Mouse (Mus musculus): ENCODE measurements around the gene Actr2. TPM values are rescaled to one million over a fixed set of nuclear protein-coding genes. Genes with fewer than 3 reads are reported as not detected.
"Not testable (repeated sequence)": the region's sequence is repeated elsewhere in the genome, so short reads cannot be mapped to it uniquely, and the experiment has no call there.

The Actr2 gene
- total RNA-seq (2021): 100 to 1,000 TPM; 283 to 291 TPM

DNA sequence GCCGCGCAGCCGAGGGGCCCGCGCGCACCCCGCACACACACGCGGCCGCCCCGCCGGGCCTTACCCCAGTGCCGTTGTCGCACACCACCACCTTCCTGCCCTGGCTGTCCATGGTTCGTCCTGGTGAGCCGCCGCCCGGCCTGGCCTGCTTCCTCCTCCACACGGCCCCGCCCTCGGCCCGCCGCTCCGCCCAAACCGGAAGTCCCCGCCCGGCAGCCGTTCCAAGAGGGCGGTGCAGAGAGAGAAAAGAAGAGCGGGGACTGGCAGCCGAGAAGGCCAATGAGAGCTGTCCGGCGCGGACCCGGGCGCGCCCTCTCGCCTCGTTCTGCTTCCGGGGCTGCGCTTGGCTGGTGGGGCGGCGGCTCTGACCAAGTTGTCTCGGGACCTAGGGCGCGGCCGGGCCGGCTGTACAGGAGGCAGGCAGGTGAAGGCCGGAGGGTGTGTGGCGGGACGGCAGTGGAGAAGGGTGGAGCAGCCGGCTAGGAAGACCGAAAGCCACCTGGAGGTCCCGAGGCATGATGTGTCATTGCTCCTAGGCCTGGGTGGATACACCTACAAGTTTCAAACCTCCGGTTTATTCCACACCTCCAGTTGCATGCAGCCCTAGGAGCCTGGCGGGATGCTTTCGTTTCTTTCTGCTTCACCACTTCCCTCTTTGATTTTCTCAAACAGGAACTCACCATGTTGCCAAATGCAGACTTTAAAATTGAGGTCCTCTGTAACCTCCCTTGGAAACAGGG, at the start of gene Actr2:
TSS of gene Actr2 (minus strand) at position 173 of the 740 bp plus-strand sequence.
- intact Hi-C loops (cut with DNase I): loop anchor here (1.0 kb wide), 1 partner anchor 12 kb away; no protein-coding TSS in a partner anchor
- DNase-seq: peak; percentile 98

DNA sequence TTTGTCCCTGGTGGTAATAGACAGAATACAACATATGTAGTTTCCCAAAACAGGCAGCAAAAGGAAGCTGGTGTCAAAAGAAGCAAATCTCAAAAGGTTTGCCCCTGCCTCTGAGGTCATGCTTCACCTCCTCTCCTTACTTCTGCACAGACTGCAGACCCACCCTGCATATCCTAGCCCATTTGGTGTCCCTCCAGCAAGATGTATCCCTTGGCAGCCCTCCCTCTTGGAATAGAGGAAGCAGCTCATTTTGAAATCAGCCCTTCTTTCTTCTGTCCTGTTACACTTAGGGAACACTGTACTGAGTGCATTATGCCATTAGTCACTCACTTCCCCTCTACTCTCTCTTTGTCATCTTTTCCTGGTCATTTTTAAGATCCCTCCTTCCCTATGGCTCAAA, 46.2 kb upstream of the Actr2 start:
- DNase-seq: no peak
- intact Hi-C loops (cut with DNase I): no loop called here

DNA sequence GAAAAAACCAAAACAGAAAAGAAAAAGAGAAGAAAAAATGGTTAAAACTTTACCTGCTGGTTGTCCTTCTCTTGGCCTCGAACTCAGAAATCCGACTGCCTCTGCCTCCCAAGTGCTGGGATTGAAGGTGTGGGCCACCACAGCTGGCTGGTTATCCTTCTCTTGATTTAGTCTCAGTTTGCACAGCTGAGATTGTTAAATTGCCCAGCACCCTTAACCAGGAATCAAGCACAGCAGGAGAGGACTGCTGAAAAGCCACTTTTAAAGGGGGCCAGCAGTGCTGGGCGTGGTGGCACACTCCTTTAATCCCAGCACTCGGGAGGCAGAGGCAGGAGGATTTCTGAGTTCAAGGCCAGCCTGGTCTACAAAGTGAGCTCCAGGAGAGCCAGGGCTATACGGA, 40.8 kb upstream of the Actr2 start:
- intact Hi-C loops (cut with DNase I); DNase-seq: not testable (repeated sequence)

DNA sequence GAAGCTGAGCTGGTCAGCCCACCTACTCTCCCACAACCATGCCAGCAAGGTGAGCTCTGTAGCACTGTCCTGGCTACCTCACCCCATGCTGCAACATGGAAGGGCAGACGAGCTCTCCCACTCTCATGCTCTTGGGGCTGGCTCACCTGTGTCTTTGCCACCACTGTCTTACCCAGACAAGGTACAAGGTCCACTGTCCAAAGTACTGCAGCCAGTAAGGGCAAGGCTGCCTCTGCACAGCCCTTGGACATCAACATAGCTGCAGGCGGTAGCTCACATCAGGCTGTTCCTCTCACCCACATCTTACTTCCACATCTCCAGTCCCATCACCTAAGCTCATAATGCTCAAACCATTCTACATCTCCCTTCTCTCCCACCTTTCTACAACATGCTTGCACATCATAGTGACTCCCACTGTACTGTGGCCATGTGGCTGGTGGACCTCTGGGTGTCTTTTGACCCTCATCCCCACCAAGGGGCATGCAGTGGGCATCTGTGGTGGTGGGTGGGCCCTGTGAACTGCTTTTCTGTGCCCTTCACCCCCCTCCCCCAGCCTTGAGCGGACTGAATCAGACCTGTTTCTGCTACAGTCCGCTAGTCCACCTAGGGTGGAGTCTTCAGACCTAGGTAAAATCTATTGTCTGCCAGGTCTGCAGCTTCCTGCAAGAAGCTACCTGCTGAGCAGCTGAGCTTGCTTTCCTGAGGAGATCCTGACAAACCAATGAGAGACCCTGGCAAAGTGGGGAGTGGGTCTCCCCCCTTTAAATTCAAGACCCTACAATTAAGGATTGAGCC, 39.6 kb upstream of the Actr2 start:
- intact Hi-C loops (cut with DNase I): no loop called here
- no peak for DNase-seq

DNA sequence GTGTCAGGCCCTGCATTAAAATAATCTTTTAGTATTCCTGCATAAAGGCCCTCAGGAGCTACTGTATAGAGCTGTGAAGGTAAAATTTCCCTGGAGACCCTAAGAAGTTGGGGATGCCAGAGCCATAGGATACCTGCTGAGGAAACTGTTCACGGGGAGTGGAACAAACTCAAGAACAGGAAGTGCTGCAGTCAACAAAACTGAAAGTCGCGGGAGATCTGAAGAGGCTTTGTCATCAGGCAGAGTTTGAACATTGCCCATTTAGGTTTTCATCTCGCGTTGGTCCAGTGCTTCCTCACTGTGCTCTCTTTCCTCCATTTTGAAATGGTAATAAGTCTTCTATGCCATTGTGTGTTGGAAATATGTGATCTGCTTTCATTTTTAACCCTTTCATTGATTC, 38.6 kb upstream of the Actr2 start:
- intact Hi-C loops (cut with DNase I): no loop called here
- no peak for DNase-seq

DNA sequence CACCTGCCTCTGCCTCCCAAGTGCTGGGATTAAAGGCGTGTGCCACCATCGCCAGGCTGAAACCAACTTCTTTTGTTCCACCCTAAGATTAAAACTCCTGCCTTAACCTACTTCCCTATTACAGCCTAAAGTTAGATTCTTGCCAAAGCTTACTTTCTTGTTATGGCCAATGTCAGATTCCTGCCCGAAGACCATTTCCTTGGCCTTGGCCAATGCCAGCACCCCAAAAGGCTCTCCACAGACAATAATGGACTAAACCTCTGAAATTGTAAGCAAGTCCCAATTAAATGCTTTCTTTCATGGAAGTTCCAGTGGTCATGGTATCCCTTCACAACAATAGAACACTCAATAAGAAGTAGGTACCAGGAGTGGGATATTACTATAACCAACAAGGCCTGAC, 37.2 kb upstream of the Actr2 start:
- intact Hi-C loops (cut with DNase I): no loop called here
- no peak for DNase-seq

DNA sequence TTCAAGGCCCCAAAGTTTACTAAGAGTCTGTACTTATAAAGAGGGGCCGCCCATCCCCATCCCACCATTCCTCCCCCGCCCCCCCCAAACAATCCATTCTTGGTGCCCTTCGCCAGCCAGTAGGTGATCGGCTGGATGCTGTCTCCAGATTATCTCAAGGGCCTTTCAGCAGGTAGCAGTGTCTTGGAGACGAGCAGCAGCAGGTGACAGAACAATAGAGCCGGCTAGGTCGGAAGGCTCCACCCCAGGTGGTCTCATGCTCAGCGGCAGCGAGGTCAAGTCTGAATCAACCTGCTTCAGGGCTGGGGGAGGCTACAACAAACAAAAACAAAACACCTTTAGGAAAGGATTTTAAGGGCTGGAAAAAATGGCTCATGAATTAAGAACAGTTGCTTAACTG, 32.7 kb upstream of the Actr2 start:
- intact Hi-C loops (cut with DNase I): no loop called here

DNA sequence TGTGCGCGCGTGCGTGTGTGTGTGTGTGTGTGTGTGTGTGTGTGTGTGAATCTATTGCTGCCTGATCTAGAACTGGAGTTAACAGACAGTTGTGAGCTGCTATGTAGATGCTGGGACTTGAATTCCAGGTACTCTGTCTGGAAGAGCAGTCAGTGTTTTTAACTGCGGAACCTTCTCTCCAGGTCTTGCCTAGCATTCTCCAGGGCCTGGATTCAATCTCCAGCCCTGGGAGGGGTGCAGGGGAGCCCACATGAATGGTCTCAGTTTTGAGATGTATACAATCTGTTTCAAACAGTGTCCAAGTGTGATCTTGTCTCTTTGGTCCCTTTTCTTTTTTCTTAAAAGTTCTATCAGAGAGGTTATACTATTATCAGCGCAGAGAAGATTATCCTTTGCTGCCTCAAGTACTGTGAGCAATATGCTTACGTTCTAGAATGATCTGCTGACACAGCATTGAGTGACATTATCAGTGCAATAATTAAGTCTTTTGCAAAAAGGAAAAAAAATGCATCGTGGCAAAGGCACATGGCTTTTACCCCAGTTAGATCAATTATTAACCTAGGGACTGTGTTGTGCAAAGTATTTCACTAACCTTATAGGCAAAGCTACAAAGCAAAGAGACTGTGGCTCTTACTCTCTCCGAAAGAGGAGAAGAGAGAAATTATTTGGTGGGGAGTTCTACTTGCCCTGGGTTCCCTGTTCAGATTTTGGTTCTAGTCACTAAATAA, 32.0 kb upstream of the Actr2 start:
- DNase-seq: no peak
- intact Hi-C loops (cut with DNase I): no loop called here

More for the DNA sequence above, 32.7 kb upstream of the Actr2 start:
- DNase-seq: no peak

DNA sequence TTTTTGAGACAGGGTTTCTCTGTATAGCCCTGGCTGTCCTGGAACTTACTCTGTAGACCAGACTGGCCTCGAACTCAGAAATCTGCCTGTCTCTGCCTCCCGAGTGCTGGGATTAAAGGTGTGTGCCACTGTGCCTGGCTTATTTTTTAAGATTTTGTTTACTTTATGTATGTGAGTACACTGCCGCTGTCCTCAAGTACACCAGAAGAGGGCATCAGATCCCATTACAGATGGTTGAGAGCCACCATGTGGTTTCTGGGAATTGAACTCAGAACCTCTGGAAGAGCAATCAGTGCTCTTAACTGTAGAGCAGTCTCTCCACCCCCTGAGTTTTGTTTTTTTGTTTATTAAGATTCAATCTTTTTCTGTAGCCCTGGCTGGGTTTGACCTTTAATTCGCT, 31.0 kb upstream of the Actr2 start:
- DNase-seq; intact Hi-C loops (cut with DNase I): not testable (repeated sequence)

DNA sequence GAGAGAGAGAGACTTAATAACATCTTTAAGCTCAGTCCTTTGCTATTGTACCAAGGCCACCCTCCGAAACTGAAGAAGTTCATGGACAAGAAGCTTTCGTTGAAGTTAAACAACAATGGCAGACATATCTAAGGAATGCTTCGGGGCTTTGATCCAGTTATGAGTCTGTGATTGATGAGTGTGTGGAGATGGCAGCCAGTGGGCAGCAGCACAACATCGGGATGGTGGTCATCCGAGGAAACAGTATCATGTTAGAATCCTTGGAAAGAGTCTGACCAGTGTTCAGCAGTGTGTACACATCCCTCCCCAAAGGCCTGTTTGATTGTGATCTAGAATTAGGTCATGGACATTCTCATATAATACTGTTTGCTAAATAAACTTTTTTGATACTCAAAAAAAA, 29.8 kb upstream of the Actr2 start:
- intact Hi-C loops (cut with DNase I): no loop called here
- DNase-seq: no peak

DNA sequence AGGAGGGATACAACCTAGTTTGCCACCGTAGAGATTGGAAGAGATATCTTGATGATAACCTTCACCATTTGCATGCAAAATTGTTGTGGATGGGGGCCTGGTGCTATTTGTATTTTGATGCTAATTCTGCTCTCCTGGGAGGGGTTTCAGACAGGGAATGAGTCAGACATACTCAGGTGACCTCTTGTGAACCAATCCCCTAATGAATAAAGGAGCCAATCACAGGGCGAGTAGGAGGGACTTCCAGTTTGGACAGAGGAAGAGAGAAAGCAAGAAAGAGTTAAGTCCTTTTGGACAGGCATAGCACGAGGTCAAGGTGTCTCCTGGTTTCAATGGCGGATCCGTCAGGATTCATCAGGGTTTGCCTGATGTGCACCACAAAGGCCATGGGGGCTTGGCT, 27.6 kb upstream of the Actr2 start:
- intact Hi-C loops (cut with DNase I): no loop called here
- DNase-seq: no peak

DNA sequence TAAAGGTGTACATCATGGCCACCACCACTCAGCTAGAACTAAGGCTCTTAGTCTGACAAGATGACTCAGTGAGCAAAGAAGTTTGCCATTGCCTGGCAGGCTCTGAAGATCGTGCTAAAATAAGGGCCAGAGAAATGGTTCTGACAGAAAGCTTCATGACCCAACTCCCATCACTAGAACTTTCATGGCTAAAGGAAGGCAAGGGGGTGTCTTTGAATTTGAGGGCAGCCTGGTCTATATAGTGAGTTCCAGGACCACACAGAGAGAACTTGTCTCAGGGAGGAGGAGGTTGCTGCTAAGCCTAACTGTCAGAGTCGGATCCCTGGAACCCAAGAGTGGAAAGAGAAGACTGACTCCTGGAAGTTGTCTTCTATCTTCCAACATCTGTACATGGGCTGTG, 27.0 kb upstream of the Actr2 start:
- intact Hi-C loops (cut with DNase I): no loop called here
- no peak for DNase-seq

DNA sequence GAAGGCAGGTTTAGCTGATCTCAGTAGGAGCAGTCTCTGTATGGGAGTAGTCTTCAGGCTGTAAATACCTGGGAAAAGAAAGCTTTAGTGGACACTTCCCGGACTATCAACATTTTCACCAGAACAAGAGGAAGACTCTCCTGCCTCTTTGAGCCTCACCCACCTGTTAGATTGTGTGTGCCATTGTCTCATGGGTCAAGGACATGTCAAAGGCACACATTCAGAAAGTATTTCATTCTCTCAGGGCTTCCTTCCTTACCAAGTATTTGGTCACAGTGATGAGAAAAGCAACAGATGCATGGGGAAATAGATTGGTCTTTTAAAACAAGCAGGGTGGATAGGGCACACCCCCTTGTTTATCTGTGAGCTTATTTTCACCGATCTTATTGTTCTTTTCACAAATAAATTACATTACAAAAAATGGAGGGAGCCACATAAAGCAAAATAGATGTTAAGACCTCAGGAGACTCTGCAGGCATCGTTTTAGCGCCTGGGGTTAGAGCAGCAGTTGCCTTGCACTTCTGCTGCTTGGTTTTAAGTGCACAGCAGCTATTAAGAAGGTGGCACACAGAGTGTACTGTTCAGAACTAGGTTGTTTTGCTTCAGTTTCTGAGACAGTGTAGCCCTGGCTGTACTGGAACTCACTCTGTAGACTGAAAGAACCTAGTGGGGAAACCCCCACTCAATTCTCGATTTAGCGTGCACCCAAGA, 25.9 kb upstream of the Actr2 start:
- DNase-seq: no peak
- intact Hi-C loops (cut with DNase I): no loop called here

DNA sequence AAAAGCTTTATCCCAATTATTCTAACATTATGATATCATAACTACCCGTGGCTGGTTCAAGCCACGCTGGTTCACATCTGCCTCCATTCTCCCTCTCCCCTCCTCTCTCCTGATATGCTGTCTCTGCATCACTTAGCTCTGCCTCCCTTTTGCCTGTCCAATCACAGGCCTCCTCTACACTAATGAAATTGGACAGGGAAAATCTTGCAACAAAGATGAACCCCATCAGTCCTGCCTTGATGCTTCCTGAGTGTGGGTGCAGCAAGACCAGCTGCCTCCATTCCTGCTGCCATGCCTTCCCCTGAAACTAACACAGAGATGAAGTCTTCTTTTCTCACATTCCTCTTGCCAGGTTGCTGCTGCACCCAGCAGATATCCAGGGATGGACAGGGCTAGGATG, 25.2 kb upstream of the Actr2 start:
- no peak for DNase-seq
- intact Hi-C loops (cut with DNase I): no loop called here

DNA sequence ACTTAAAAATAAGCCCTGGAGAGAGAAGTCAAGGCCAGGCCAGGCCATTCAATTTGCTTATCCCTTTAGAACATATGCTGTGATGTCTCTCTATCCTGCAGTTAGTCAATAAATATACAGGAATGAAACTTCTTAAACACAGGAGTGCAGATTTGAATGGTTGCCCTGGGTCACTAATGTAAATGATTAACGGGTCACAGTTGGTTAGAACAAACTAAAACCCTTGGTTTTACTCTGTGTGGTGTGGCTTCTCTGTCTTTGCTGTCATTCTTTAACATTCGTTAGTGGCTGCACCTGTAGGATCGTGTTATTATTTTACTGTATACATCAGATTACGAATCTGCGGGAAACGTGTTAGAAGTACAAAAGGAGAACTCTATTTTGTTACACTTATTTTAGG, 23.6 kb upstream of the Actr2 start:
- DNase-seq: no peak
- intact Hi-C loops (cut with DNase I): no loop called here

DNA sequence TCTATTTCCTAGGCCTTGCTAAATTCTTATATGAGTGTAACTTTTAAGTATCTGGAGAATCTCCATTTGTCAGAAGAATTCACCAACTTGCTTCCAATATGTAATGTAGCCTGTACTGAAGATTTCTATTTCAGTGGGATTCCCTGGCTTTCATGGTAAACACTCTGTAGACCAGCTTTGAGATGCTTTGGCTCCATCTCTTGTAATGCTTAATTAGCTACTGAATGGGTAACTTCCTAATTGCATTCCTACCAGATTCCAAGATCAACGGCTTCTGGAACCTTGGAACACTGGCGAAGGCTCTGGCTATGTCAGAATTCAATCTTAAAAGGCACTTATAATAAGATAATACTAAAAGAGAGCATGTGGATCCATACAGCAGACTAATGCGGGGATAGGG, 22.2 kb upstream of the Actr2 start:
- intact Hi-C loops (cut with DNase I): not testable (repeated sequence)

DNA sequence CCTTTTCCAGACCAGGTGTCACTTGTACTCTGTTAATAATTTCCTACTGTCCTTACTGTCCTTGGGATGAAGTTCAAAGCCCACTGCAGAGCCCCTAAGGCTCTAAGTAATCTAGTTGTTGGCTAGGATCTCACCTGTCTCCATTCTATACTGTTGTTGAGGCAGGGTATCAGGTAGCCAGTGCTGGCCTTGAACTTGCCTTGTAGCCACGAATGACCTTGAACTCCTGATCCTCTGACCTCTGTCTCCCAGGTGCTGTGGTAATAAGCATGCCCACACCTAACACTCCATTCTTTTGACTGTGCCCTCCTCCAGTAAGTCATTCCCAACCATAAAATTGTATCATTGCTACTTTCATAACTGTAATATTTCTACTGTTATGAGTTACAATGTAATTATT, 21.0 kb upstream of the Actr2 start:
- no peak for DNase-seq
- intact Hi-C loops (cut with DNase I): no loop called here

More for the DNA sequence above, 22.2 kb upstream of the Actr2 start:
- DNase-seq: not testable (repeated sequence)

DNA sequence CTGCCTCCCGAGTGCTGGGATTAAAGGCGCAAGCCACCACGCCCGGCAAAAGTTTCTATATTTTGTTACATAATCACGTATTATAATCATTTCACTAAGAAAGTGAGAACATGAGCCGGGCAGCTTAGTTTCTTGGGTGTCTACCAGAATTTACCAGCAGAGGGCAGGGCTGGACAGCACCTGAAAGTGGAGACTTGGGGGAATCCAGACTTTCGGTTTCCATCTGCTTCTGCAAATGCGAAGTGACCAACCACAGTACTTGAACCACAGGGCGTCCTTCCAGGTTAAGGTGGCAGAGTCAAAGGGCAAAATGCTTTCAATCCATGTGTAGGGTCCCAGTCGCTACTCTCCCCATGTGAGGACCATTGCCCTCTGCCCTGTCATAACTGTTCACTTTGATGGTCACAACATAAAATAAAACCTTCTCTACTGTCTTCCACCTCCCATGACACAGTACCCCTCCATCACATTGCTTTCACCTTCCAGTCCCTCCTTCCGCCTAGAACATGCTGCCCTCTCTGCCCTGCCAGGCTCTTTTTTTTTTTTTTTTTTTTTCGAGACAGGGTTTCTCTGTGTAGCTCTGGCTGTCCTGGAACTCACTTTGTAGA, 20.3 kb upstream of the Actr2 start:
- peak; percentile 69 for DNase-seq

DNA sequence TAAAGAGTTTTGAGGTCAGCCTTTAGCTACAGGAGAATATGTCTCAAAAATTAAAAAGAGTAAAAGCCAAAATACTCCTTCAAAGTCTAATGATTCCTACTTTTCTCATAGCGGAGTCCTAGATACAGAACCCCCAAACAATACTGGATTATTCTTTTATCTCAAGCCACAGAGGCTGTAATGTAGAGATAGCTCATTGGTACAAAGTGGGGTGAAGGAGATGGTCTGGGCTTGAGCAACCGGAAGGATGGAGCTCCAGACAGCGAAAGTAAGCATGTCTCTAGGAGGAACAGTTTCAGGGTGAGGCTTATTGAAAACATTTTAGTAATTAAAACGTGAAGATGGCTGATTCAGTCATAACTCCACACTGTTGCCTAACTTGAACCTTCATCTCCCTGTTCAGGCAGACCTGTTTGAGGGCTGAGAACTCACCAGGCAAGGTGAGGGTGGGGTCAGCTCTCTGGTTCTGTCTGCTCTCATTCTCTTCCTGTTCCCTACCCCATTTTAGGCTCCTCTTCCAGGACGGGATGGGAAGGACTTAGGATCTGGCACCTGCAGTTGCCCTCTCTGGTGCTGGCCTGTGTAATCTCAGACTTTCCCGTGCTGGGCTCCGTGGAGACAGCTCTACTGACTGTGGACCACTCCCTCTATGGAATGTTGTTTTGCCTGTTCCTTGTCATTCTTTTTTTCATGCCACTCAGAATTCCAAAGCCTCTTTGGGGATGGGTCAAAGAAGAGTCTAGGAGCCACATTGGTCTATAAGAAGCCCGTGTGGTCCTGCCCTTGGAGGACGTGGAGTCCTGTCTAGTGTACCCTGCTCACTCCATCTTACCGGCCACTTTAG, 14.2 kb upstream of the Actr2 start:
- intact Hi-C loops (cut with DNase I): no loop called here
- no peak for DNase-seq

More for the DNA sequence above, 20.3 kb upstream of the Actr2 start:
- intact Hi-C loops (cut with DNase I): no loop called here
